Mouse (Mus musculus) left cerebral cortex, postnatal 36 days (tissue): ENCODE results near the gene Kif6. TPM values are rescaled to one million over a fixed set of nuclear protein-coding genes. Genes with fewer than 3 reads are reported as not detected.

Experiments used
- DNase-seq, 2 experiments: peaks; one replicate each; pipeline ENCODE4 v3.0.0; 2021 to 2022; ENCODE audit warnings: low spot score in 2 of 2, mixed read lengths in 1 of 2
- intact Hi-C: fragments of 180-260 bp; cut with DNase I; formaldehyde crosslinking; loops from one replicate; pipeline ENCODE4 v1.15.1; 2025
- total RNA-seq, 2 experiments: library from RNA; stranded (reverse); gene quantifications; 2 replicates each; pipeline ENCODE4 v1.2.3; 2021

Kif6 gene
- total RNA-seq, 2 experiments from 2014 or later: 1.6 to 2.1 TPM

DNA sequence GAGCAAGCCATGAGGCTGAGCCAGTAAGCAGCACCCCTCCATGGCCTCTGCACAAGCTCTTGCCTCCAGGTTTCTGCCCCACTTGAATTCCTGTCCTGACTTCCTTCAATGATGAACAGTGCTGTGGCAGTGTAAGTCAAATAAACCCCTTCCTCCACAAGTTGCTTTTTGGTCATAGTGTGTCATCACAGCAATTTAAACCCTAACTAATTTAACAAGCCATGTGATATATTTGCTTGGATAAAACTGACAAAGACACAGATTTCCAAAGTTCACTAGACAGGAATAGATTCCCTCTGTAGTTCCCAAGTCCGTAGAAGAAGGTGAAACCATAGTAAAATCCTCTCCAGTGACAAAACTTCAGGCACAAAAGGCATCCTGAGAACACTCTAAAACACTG lies 114.9 kb downstream of the Kif6 start:
- DNase-seq: no peak
- intact Hi-C loops: no loop called here

DNA sequence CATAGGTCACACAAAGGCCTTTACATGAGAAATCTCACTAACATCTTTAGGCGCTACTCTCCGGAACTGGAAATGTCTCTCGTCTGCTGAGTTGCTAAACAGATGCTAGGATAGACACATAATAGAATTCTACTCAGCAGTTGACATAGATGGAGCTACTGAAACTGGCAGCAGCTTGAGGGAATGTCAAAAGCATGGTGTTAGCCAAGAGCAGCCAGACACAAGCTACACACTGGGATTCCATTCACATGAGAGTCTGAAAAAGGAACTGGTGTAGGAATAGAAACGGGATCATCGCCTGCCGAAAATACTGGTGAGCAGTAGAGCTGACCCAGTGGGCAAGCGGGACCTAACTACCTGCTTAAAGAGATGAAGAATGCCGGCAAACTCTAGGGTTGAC lies 117.8 kb downstream of the Kif6 start:
- DNase-seq: no peak
- intact Hi-C loops: no loop called here

DNA sequence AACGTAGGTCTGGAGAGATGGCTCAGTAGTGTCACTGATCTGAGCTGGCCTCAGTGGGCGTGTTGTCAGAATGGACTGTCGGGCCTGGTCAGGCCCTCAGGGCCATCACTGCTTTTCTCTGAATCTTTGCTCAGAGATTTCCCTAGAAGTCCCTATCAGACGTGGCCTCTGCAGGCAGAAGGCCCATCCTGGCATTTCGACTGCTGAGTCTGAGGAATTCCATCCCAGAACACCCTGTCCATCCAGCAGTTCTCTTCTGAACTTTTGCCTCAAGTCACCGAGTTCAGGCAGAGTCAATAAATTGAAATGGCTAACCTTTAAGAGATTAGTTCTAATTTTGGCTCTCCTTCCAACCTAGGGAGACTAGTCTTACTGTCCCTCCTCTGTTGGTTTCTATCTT lies 119.1 kb downstream of the Kif6 start:
- intact Hi-C loops: no loop called here
- DNase-seq: no peak

DNA sequence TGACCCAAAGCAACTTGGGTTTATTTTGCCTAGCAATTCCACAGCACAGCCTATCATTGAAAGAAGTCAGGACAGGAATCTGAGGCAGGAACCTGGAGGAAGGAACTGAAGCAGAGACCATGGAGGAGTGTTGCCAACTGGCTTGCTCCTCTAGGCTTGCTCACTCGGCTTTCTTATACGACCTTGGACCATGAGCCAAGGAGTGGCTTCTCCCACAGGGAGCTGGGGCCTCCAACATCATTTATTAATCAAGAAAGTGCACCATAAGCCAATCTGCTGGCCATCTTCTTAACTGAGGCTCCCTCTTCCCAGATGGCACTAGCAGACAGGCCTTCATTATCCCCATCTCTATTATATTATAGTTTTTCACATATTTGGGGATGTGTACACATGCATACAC lies 119.8 kb downstream of the Kif6 start:
- intact Hi-C loops: no loop called here

DNA sequence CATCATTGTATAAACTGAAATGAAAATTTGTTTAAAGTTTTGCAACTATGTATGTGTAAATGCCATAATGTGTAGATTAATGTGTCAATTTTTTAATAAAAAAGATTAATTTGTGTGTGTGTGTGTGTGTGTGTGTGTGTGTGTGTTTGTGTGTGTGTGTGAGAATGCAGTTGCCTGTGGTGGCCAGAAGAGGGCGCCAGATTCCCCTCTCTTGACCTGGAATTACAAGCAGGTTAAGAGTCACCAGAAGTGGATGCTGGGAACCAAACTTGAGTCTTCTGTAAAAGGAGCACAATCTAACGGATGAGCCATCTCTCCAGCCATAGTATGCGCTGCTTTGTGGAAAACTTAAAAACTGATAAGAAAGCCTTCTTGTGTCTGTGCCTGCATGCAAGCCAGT lies 121.4 kb downstream of the Kif6 start:
- intact Hi-C loops: no loop called here
- DNase-seq: no peak

More for the DNA sequence above, 119.8 kb downstream of the Kif6 start:
- no peak for DNase-seq

DNA sequence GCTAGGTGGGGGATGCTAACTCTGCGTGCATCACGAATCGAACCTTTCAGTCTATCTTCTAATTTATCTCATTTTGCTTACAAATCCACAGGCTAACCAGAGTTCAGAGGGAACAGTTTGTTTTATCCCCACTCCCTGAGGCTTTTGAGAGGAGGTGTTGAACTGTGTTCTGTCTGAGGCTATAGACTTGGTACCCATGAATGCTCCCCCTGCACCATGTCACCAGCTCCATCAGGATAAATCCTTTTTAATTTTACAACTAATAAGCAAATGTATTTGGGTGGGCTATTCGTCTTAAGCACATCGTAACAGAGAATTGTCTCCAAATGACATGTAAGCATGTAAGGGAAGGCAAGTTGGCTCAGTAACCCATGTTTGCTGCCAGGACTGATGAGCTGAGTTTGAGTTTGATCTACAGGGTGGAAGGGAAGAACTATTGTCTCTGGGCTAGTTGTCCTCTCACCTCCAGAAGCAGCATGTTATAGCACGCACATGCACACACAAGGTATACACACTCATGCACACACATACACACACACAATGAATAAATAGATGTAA lies 122.4 kb downstream of the Kif6 start:
- intact Hi-C loops: no loop called here
- no peak for DNase-seq

DNA sequence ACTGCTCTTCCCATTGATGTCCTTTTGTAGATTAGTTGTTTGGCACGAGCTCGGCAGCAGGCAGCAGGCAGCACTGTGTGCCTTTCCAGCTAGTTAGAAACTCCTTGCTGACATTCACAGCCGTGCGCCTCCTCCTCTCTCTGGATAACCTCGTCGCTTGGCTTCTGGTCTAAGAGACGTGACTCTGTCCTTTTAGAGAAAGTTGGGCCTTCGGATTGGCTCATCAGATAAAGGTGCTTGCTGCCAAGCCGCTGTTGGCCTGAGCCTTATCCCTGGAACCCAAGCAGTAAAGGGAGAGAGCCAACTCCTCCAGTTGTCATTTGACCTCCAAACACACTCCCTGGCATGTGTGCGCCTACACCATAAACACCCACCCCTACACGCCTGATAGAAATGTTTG lies 123.4 kb downstream of the Kif6 start:
- DNase-seq: no peak
- intact Hi-C loops: no loop called here

DNA sequence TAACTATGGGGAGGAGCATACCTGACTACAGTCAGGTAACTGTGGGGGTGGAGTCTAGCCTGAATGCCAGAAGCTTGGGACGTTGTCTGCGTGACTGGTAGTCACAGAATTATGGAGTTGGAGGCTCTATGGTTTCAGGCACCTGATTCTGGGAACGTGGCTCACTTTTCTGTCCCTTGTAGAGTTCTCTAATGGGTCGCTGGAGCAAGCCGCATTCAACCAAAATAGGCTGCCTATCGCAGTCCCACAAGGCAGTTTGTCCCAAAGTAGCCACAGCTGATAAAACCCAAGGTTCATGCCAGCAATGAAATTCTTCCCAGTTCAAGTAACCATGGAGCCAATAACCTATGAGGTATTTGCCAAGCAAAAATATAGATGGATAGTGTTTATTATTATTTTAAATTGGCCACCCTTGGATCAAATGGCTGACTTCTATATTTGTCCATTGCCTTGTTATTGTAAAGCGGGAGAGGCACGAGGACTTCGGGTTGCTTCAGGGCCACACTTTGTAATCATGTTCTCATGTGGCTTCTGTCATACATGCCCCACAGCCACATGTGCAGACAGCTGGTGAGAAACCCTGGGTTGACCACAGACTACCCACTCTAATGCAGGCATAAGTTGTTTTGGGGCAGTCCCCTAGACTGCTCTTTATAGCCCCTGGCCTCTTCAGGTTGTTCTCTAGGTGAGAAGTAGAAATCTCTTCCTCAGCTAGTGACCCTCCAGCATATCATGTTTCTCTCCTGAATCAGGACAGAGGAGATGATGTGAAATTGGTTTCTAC lies 125.2 kb downstream of the Kif6 start:
- intact Hi-C loops: no loop called here

DNA sequence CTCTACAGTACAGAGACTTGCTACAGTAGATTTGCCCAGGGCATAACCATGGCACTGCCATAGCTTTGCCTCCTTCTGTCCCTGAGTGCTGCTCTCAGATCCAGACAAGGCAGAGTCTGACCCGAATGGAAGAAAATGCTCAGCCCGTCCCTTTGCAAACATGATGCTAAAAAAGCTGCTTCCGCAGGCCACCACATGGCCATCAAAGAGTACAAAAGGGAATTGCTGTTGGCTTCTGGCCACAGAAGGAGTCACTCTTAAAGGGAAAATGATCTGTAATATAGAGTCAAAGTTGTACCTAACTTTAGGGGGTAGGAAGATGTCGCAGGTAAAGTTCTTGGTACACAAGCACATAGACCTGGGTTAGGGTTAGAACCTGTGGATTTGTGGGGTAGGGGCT lies 126.2 kb downstream of the Kif6 start:
- intact Hi-C loops: no loop called here
- DNase-seq: no peak

More for the DNA sequence above, 125.2 kb downstream of the Kif6 start:
- DNase-seq: no peak

DNA sequence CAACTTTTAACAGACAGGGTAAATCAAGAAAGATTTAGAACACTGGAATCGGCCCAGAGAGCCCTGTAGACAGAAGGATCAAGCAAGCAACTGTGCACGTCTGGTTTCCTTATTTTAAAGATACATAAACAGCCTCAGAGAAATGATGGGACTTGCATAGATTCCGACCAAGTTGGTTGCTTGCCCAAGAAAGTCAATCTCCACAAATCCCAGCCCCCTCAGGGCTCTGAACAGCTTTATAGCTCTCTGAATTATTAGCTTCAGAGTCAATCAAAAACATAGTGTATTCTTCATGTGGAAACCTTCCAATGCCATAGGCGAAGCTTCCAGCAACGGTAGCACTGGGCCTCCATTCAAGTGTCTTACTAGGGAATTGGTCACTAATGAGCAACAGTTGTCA lies 127.0 kb downstream of the Kif6 start:
- no peak for DNase-seq
- intact Hi-C loops: no loop called here

DNA sequence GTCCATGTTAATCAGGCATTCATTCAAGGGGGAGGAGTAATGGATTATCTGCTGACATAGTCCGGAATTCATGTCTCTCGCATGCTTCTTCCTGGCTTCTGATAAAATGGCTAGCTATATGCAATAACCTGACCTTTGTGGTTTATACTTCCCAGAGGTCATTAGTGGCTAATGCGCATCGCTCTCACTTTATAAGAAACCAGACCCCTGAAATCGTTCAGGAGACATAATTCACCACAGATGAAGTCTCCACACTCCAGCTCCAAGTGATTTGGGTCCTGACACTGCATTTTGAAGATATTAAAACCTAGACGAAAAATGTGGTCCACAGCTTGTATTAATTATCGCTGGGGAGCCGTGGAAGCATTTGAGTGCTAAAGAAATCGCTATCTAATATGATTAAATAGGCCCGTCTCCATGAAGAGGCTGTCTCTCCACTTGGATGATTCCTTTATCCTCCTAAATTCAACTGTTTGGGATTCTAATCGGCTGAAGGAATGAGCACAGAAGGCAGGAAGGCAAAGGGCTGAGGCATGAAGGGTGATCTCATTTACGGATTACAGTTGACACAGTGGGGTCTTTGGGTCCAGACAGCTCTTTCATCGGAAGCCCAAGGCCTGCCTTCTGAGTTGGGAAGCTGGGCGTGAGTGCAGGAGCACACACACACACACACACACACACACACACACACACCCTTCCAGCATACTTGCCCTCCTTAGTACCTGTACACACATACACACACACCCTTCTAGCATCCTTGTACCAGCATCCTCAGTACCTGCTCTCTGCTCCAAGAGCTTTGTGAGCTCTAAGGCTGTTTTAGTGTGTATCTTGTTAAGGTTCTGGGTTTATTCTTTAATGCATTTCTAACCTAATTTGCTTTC lies 128.9 kb downstream of the Kif6 start:
- DNase-seq: no peak
- intact Hi-C loops: no loop called here

DNA sequence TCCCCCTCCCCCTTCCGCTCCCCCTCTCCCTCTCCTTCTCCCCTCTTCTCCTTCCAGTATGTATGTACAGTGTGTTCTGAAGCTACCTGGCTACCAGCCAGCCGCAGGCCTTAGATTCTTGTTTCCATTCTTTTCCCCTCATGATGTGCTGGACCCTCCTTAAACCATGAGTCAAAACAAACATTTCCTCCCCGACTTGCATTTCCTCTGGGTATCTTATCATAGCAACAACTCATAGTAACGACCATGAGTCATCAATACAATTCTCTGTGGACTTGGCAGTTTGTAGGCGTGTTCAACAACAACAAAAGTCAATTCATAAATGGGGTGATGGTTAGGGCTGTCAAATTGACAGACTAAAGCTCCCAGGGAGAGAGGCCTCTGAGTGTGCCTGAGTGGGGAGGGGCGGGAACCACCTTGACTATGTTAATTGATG lies 136.0 kb downstream of the Kif6 start:
- no peak for DNase-seq
- intact Hi-C loops: no loop called here

DNA sequence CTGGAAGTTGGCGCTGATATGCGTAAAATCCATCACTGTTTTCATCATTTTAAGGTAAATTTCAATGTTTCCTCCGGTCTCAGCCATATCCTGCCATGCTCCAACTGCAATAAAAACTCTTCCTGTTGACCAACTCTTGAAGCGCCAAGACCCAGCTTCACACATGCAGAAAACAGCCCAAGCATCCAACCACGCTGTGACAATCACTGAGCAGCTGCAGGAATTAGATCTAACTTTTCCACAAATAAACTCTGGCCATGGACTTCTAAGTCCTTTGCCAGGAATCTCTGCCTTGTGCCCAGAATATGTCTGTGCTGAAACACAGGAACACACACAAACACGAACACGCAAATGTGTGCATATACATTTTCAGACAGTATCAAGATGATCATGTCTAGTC lies 138.9 kb downstream of the Kif6 start:
- DNase-seq: no peak
- intact Hi-C loops: no loop called here

DNA sequence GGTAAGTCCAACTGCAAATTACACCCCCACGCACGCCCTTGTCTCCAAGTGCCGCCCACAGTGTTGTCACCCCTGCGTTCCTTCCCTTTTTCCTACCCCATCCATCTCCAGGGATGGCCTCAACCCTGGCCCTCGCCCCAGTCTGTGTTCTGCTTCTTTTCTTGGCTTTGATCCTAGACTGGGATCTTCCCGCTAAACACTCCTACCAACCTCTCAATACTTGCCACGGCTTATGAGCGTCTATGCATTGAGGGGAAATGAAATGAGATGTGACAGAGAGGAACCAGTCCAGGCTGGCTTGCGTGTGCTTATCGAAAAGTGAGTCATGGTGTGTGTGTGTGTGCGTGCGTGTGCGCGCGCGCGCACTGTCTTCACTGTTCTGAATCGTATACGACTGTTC lies 141.9 kb downstream of the Kif6 start:
- intact Hi-C loops: no loop called here
- DNase-seq: no peak

DNA sequence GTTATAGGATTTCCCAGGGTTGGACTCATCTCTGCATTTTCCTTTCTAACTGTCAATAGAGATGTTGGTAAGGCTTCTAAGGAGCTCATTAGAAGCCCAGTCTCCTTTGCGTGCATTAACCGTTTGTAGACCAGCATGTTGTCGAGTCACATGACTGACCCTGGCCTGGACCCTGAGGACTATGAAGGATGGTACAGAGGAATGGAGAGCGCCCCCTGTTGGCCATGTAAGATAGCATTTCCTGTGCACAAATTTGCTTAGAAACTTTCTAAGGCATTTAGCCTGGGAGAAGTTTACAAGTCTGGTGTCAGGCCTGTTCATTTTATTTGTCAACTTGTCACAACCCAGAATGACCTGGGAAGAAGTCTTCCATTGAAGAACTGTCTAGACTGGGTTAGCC lies 144.1 kb downstream of the Kif6 start:
- DNase-seq: no peak

DNA sequence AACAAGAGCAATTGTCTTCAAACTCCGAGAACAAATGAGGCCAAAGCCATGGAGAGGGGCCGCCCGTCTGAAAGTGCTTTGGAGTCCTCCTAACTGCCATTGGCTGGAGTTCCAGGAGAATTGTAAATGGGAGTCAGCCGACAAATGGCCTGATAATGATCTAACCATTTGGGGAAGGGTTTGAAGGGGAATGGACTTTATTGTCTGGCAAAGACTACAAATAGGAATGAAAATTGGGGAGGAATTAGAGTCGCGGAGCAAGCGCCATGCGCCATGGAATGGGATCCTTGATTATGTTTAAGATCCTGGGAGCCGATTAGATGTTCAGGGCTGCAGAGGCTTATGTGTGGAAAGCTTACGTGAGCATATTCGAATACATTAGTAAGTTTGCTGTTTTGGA lies 146.3 kb downstream of the Kif6 start:
- intact Hi-C loops: no loop called here
- DNase-seq: no peak

More for the DNA sequence above, 144.1 kb downstream of the Kif6 start:
- intact Hi-C loops: no loop called here

DNA sequence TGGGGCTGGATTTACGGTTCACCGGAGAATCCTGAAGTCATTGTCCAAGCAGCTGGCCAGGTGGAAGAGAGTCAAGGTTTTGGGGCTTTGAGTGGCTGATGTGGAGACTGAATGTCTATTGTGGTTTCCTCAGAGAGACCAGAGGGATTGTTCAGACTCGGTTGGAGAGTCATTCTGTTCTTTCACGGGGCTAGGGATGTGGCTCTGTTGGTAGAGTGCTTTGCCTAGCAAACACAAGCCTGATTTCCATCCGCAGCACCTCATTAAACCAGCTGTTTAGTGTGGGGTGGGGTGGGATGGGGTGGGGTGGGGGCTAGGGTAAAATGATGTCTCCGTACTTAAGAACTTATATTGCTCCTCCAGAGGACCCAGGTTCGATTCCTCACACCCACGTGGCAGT lies 146.9 kb downstream of the Kif6 start:
- DNase-seq: no peak
- intact Hi-C loops: no loop called here

DNA sequence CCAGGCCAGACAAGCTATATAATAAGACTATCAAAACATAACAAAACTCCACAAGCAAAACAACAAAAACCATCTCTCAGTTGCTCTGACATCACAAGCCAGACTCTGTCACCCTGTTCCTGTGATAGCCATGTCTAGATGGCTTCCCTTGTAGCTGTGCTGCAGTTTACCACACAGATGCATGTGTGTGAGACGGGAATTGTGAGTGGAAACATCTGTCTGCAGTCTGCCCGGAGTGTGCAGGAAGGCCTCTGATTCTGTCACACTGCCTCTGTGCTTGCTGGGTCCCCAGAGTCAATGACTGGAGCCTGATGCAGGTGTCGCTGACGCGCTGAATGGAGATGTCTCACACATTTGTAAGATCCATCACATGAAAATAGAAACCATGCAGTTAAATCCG lies 150.0 kb downstream of the Kif6 start:
- no peak for DNase-seq
- intact Hi-C loops: no loop called here

DNA sequence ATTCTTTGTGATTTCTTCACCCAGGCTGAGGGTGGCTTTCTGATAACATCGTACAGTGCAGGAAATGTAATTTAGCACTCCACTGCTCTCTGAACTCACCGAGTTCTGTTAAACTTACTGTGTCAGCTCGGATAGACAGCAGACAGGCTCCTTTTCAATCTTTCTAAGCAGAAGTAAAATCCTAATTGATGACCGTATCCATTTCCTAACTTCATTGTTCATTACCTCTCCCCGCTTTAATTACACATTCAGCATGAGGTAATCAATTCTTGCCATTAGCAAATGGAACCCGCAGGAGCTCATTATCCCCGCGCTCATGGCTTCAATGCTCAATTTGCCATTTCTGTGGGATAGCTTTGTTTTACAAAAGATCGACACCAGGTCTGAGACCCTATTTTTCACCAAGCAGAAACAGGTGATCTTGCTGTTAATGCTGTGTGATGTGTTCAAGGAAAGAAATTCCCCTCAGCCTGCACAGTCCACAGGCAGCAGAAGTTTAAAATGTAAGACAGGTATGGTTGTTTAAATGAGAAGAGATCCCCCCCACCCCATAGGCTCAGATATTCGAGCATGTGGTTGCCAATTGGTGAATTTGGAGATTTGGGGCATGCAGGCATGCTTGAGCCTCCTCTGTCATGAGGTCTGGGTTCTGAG lies 152.9 kb downstream of the Kif6 start:
- intact Hi-C loops: no loop called here
- no peak for DNase-seq

DNA sequence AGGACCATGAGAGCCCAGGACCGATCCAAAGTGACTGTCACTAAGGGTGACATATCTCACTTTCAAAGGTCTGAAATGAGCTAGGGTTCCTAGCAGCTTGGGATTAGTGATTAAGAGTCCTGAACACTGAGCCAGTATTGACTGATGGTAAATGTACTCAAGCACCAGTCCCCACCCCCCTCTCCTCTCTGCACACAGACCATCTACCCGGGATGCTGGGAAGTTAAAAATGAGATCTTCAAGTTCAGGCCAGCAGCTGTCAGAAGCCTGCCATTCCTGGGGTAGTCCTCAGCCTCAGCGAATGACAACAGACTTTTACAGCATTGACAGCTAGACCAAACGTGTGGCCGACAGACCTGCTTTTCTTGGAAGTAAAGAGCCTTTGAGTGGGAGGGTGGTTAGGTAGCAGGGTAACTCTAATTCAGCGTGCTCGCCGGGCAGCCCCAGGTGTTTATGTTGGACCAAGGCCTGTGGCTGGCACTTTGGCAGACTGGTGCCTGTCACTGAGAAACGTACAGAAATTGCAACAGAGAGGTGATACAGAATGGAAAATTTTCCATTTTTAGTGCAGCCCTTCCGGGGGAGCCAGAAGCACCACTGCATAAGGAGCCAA lies 156.9 kb downstream of the Kif6 start:
- no peak for DNase-seq
- intact Hi-C loops: no loop called here
